Mouse (Mus musculus): ENCODE data around the gene Pdhx. TPM values are rescaled to one million over a fixed set of nuclear protein-coding genes. Genes with fewer than 3 reads are reported as not detected.

Pdhx gene
- polyA plus RNA-seq (2021; fragmentation: Nextera tagmentation): 55.9 and 56.8 TPM in 2 replicates
- long read RNA-seq, experiment 1, transcript Pdhx-201 (11 exons, 2,506 nt): major isoform, 109 of 128 reads
- long read RNA-seq, experiment 1, partial matches to known transcripts: 12 of 128 reads
- long read RNA-seq, experiment 1, other reads (novel, unspliced or antisense): 7 of 128 reads
- long read RNA-seq, experiment 2, transcript Pdhx-201 (11 exons, 2,506 nt): major isoform, 464 of 489 reads
- long read RNA-seq, experiment 2, partial matches to known transcripts: 10 of 489 reads
- long read RNA-seq, experiment 2, other reads (novel, unspliced or antisense): 15 of 489 reads

DNA sequence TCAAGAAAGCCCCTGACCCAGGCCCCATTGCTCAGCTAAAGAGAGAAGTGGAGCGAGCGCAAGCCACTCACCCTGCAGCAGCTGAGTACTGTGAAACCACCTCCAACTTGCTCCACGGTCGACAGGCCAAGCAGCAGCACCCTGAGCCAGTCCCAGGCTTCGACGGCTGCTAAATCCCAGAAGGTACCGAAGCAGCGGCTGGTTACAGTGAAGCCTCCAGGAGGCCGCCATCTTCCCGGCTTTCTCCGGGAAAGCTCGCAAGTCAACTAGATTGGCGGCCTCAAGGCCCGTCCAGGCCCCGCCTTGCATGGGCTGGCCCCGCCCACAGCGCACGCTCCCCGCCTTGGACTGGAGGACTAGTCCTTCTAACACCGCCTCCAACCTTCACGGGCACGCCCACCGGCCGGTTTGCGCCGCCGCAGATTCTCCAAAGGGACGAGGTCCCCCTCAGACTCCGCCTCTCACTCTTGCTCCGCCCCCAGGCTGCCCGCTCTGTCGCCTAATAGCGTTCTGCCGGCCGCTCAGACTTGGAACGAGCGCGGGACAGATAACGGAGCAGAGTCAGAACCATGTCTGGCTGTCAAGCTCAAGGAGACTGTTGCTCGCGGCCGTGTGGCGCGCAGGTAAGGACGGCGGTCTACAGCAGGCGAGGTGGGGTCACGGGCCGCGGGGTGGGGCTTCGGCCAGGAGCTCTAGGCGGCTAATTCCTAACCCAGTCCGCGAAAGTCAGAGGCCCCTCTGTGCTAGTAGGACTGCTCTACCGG, at the start of gene Pdhx, which contains the start of gene Apip:
Pdhx (minus strand) TSS at position 295 of the 764 bp plus-strand sequence.
Apip (plus strand) TSS at position 457 of the 764 bp plus-strand sequence.

Other genes starting within 250 kb of the Pdhx start
- gene Cd44, start 171.8 kb downstream of the Pdhx start, polyA plus RNA-seq (2021; fragmentation: Nextera tagmentation): 1.9 and 2.7 TPM in 2 replicates
- gene Apip, start 162 bp upstream of the Pdhx start, polyA plus RNA-seq (2021; fragmentation: Nextera tagmentation): 41.4 and 55.3 TPM in 2 replicates
- gene Ehf, start 229.8 kb upstream of the Pdhx start, polyA plus RNA-seq (2021; fragmentation: Nextera tagmentation): 0.23 TPM in 1 of 2 replicates, not detected in the other

Data from layer of hippocampus, adult 6 months (tissue).